Mouse (Mus musculus) heart, postnatal 4 days (tissue): ENCODE measurements around the gene Tubb3. TPM values are rescaled to one million over a fixed set of nuclear protein-coding genes. Genes with fewer than 3 reads are reported as not detected.
"Not testable (repeated sequence)": the region's sequence is repeated elsewhere in the genome, so short reads cannot be mapped to it uniquely, and the experiment has no call there.

Experiments
- DNase-seq: peaks from one replicate; pipeline ENCODE4 v3.0.0; 2021
- total RNA-seq, 2 experiments: library from RNA; stranded (reverse); gene quantifications; 2 replicates each; pipeline ENCODE4 v1.2.3; 2021

The Tubb3 gene
- total RNA-seq, 2 experiments from 2014 or later = 1.8 to 2.5 TPM

- DNase-seq = no peak
These were observed 21.2 kb downstream of the Tubb3 start for GRCm38 (mm10) chr8:123432381-123432780.

DNA sequence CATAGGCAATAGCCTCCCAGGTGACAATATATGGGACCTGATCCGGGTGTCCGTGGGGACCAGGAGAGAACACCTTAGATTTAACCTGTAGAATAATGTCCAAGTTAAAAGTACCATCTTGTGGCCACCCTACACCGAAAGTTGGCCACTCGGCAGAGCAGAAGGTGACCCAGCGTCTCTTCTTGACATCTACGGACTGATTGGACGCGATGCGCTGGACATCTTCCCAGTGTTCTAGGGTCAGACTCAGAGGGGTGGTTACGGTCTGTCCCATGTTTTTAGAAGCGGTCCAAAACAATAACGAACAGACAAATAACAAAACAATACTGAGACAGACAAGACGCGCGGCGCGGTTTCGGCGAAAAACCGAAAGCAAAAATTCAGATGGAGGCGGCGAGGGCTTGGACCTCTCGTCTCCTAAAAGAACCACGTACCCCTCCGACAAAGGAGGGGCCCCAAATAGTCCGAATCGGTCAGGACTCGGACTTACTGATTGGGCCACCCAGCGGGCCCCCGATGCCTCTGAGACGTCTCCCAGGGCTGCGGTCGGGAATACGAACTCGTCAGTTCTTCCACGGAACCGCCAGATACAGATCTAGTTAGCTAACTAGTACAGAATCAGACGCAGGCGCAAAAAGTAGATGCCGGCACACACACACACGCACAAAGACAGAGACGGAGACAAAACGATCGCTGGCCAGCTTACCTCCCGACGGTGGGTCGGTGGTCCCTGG, 22.2 kb downstream of the Tubb3 start:
- DNase-seq = not testable (repeated sequence)

- DNase-seq = no peak
These were observed 30.6 kb downstream of the Tubb3 start for GRCm38 (mm10) chr8:123441788-123442187.

DNA sequence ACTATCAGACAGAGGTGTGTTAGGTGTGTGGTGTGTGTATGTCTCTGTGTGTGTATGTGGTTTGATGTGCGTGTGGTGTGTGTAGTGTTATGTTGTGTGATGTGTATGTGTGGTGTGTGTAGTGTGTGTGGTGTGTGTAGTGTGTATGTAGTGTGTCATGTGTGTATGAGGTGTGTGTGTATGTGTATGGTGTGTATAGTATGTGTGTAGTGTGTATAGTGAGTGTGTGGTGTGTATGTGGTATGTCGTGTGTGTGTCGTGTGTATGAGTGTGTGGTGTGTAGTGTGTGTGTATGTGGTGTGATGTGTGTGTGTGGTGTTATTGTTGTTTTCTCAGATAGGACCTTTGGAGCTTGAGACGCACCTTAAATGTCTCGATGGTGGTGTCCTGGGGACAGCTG, 31.1 kb downstream of the Tubb3 start:
- no peak for DNase-seq

DNA sequence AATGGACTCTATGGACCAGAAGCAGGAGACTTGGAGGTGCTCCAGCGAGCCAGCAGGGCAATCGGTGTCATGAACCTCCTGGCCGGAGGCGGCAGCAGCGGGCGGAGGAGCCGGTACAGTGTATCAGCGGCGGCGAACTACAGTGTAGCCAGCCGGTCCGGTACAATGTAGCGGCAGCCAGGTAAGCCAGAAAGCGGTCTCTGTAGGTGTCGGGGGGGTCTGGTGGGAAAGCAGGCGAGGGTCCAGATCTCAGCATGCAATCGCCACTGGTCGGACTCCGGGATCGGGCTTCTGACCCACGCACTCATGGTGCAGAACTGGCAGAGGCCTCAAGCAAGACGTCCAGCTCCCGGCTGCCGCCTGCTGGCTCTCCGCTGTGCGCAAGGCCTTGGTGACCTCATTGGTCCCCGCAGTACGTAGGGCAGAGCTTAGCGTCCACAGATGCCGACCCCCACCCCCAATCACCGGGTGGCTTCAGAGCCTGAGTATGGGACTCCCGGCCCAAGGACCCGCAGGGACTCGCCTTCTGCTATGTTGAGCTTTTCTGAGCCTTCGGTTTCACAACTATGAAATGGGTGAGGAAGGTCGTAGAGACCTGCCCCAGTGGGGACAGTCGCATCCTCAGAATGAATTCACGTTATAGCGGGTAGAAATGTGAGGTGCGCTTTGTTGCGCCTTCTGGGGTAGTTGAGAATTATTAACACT, 31.8 kb downstream of the Tubb3 start:
- DNase-seq = peak; percentile 96

GRCm38 (mm10) chr8:123443576-123443921, 32.3 kb downstream of the Tubb3 start:
- no peak for DNase-seq

- DNase-seq = no peak
These were observed 32.9 kb downstream of the Tubb3 start for GRCm38 (mm10) chr8:123444131-123444530.

DNA sequence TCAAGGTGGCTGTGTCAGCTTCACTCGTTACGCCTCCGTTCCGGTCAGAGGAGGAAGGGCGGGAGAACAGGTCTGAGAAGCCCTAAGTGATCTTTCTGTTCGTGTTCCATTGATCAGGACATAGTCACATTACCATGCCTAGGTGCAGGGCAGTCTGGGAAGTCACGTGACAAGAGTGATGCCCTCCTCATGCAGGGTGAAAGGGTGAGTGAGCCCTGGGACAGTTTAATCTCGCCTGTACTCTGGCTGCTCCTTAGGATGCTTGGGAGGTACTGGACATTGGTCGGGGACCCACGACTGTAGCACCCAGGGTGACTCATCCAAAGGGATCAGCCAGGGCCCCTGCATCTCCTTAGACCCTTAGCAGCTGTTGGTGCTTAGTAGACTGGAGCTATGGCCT, 34.8 kb downstream of the Tubb3 start:
- no peak for DNase-seq

DNA sequence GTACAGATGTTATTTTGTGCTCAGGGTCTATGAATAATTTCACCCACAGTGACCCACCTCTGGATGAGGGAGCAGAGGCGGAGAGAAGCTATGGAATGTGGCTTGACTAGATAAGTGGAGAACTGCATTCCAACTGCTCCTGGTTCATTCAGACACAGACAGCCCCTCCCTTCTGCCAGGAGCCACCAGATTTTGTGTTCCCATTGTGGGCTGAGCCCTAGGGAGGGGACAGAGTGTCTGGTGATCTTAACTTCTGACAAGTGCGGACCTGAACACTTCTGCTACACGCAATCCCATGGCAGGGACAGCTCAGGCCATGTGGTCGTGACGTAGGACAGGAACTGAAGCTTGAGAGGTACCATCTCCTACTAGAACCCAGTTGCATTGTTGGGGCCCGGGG, 35.6 kb downstream of the Tubb3 start:
- peak; percentile 16 for DNase-seq

GRCm38 (mm10) chr8:123450783-123451182, 39.6 kb downstream of the Tubb3 start:
- DNase-seq = no peak

DNA sequence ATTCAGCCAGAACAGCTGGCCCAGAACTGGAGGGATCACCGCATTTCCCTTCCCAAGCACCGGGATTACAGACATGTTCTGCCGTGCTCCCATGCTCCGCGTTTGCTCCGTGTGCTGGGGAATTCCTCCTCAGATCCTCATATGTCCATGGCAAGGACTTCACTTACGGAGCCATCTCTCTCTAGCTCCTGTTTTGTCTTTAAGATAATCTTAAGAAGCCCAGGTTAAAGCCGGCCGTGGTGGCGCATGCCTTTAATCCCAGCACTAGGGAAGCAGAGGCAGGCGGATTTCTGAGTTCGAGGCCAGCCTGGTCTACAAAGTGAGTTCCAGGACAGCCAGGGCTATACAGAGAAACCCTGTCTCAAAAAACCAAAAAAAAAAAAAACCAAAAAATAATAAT, 40.5 kb downstream of the Tubb3 start:
- not testable (repeated sequence) for DNase-seq

DNA sequence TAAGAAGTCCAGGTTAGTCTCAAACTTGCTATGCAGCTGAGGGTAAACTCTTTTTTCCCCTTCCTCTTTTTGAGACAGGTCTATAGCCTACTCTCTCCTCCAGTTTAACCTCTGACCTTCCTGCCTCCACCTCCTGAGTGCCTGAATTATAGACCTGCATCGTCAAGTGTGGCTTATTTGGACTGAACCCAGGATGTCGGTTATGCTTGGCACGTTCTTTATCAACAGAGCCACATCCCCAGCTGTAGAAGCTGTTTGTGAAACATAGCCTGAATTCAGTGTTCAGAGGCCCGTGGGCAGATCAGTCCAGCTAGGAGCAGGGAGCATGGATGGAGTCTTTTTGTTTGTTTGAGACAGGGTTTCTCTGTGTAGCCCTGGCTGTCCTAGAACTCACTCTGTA, 40.9 kb downstream of the Tubb3 start:
- no peak for DNase-seq

DNA sequence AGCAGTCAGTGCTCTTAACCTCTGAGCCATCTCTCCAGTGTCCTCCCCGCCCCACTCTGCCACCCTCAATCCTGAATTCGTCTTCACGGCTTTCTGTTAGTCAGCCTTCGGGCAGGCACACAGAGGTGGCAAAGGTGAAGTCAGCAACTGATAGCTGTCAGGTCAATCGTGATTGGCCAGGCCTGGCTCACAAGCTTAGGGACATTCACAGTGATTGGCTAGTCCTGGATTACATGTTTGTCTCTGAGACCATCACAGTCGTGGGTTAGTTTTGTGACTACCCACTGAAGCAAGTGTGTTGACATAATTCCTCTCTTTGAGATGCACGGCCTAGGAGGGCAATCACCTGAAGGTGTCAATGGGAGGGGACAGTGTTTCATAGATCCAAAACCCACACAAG, 42.1 kb downstream of the Tubb3 start:
- no peak for DNase-seq

- no peak for DNase-seq
These were observed 42.7 kb downstream of the Tubb3 start for GRCm38 (mm10) chr8:123453951-123454350.

GRCm38 (mm10) chr8:123454559-123454958, 43.3 kb downstream of the Tubb3 start:
- no peak for DNase-seq

GRCm38 (mm10) chr8:123463651-123464050, 52.4 kb downstream of the Tubb3 start:
- DNase-seq = no peak

DNA sequence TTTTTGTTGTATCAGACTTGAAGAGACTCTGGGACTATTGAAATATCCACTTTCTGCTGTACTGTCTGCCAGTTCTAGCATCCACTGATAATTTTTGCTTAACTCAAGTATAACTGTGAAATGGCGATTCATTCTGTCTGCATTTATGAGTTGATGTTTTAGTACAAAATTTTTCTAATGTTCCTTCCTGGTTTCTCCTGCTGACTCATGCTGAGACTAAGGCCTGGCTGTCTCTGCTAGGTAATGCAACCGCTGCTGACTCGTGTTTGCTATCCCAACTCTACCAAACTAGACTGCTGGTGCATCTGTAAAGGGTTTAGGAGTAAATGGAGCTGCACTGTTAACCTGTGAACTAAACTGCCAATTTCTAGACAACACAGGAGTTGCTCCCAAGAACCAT, 56.3 kb downstream of the Tubb3 start:
- DNase-seq = no peak

Other genes with a start within 250 kb of the Tubb3 start
- 10 to 100 TPM in 1 of 2 experiments, 1 to 10 TPM in 1; 7.5 to 11.6 TPM for gene Dpep1, start 225.2 kb upstream of the Tubb3 start, total RNA-seq
- 10 to 100 TPM; 59.6 to 60.3 TPM for gene Chmp1a, start 198.7 kb upstream of the Tubb3 start, total RNA-seq
- 10 to 100 TPM; 20.9 to 22.2 TPM for gene Spata33, start 198.6 kb upstream of the Tubb3 start, total RNA-seq
- 10 to 100 TPM; 33.6 to 38.4 TPM for gene Cdk10, start 186.6 kb upstream of the Tubb3 start, total RNA-seq
- 1 to 10 TPM; 3.7 to 4.2 TPM for gene Spata2l, start 175.2 kb upstream of the Tubb3 start, total RNA-seq
- 10 to 100 TPM; 14.4 to 14.8 TPM for gene Zfp276, start 157.2 kb upstream of the Tubb3 start, total RNA-seq
- gene Vps9d1, start 157.1 kb upstream of the Tubb3 start, total RNA-seq = 10 to 100 TPM; 26.4 to 27.3 TPM
- 10 to 100 TPM; 16.7 to 22.9 TPM for gene Fanca, start 92.8 kb upstream of the Tubb3 start, total RNA-seq
- under 1 TPM; 0.38 to 0.61 TPM for gene Spire2, start 78.7 kb upstream of the Tubb3 start, total RNA-seq
- 100 to 1,000 TPM; 174 to 178 TPM for gene Tcf25, start 37.7 kb upstream of the Tubb3 start, total RNA-seq
- not detected for gene Mc1r, start 4.3 kb upstream of the Tubb3 start, total RNA-seq
- 10 to 100 TPM; 65.4 to 68.0 TPM for gene Def8, start 12.1 kb downstream of the Tubb3 start, total RNA-seq
- 10 to 100 TPM; 56.2 to 56.3 TPM for gene Afg3l1, start 66.5 kb downstream of the Tubb3 start, total RNA-seq
- gene Dbndd1, start 104.0 kb downstream of the Tubb3 start, total RNA-seq = not detected
- gene Gas8, start 107.4 kb downstream of the Tubb3 start, total RNA-seq = 1 to 10 TPM; 6.7 to 7.0 TPM
- 10 to 100 TPM; 14.7 to 15.4 TPM for gene Rhou, start 242.5 kb downstream of the Tubb3 start, total RNA-seq